In genomic region chr17:7204771-7205406, GRCm38 (mm10) we compare ENCODE assay signal across 11 mouse cellular contexts. TPM values are rescaled to one million over a fixed set of nuclear protein-coding genes. Genes with fewer than 3 reads are reported as not detected.
DNase-seq lines count a peak whose midpoint lies in the region; ATAC-seq lines count a peak whose summit lies in the region.
"Had no signal": no experiment of that assay in that cellular context is flagged by ENCODE, and none has a peak within 500 bp of the region (broad histone marks: within the 10 kb centered on the region; RNA-seq: fewer than 3 reads in every experiment).

No protein-coding gene starts in this region.

- 71% methylated on average over 11 of the region's 11 CpGs for WGBS in heart, embryonic 15.5 days
- 44% methylated on average over 11 of the region's 11 CpGs for WGBS in hindbrain, embryonic 11.5 days
- WGBS in midbrain, embryonic 16.5 days, result 33% methylated on average over 11 of the region's 11 CpGs

- intact Hi-C loops in left cerebral cortex, postnatal 36 days (cut with DNase I), result no loop called here

- no peak for DNase-seq in heart, adult 11 months
- peak; percentile 73 for DNase-seq in embryo, embryonic 10 days (ENCODE audit: low spot score)
- peak; percentile 56 for DNase-seq in hindbrain, embryonic 11.5 days (ENCODE audit: low spot score)
- DNase-seq in left cerebral cortex, postnatal 36 days (ENCODE audit: low spot score in 2 of 2), result no peak
- no peak for DNase-seq in adrenal gland, adult 8-10 months
- DNase-seq: kidney, postnatal 10 days; lung, adult 2 months had no signal

- no peaks in the 10 kb centered on the region for H3K9me3 ChIP-seq in heart, embryonic 15.5 days (replicated peaks)
- H3K9me3 ChIP-seq in hindbrain, embryonic 11.5 days (ENCODE audit: control insufficient read depth, low read length), result no peaks in the 10 kb centered on the region
- no peaks in the 10 kb centered on the region for H3K9me3 ChIP-seq in midbrain, embryonic 16.5 days (replicated peaks; ENCODE audit: control insufficient read depth, low read length, poor library complexity, severe bottlenecking)

- 0 out of 2 replicates have a peak, but pooled peaks have one; percentile 10 for ATAC-seq in heart, embryonic 15.5 days (replicated peaks; ENCODE audit: insufficient number of reproducible peaks, insufficient read depth, low FRiP score, low read depth)
- ATAC-seq in hindbrain, embryonic 11.5 days (ENCODE audit: low FRiP score), result no peak
- peak; percentile 46; the same call in 1 of the 2 replicates for ATAC-seq in midbrain, embryonic 16.5 days
- no peak for ATAC-seq in megakaryocyte-erythroid progenitor cell, adult 5-6 weeks (replicated peaks; ENCODE audit: low FRiP score, low TSS enrichment, poor library complexity, severe bottlenecking)

- H3K9ac ChIP-seq in heart, embryonic 15.5 days, result no peak overlapping the region
- H3K9ac ChIP-seq in hindbrain, embryonic 11.5 days (ENCODE audit: low read depth, low read length), result no peak overlapping the region
- no peak overlapping the region for H3K9ac ChIP-seq in midbrain, embryonic 16.5 days (ENCODE audit: low read depth, low read length)

- H3K4me1 ChIP-seq in heart, embryonic 15.5 days (replicated peaks), result peaks cover 11% of the 10 kb centered on the region
- no peaks in the 10 kb centered on the region for H3K4me1 ChIP-seq in hindbrain, embryonic 11.5 days (replicated peaks; ENCODE audit: control insufficient read depth, insufficient read depth, low read length)
- H3K4me1 ChIP-seq in midbrain, embryonic 16.5 days (ENCODE audit: control insufficient read depth, insufficient read depth, low read length), result peaks cover 14% of the 10 kb centered on the region

- H3K27me3 ChIP-seq in heart, embryonic 15.5 days, result no peaks in the 10 kb centered on the region
- H3K27me3 ChIP-seq in hindbrain, embryonic 11.5 days (ENCODE audit: control insufficient read depth, insufficient read depth, low read length), result no peaks in the 10 kb centered on the region
- H3K27me3 ChIP-seq in midbrain, embryonic 16.5 days (ENCODE audit: control insufficient read depth, insufficient read depth, low read depth, low read length), result no peaks in the 10 kb centered on the region
- H3K27me3 ChIP-seq: CH12.LX had no signal

- H3K27ac ChIP-seq in heart, embryonic 15.5 days, result no peak overlapping the region
- H3K27ac ChIP-seq in hindbrain, embryonic 11.5 days (ENCODE audit: low read depth, low read length), result no peak overlapping the region
- H3K27ac ChIP-seq in midbrain, embryonic 16.5 days (ENCODE audit: low read length), result peak overlapping the region; percentile 53

- H3K4me2 ChIP-seq in heart, embryonic 15.5 days, result no peak overlapping the region
- H3K4me2 ChIP-seq in hindbrain, embryonic 11.5 days (replicated peaks; ENCODE audit: low read depth, low read length), result no peak overlapping the region; the same call in 1 of the 2 replicates
- H3K4me2 ChIP-seq in midbrain, embryonic 16.5 days (ENCODE audit: low read length), result peak overlapping the region; percentile 8; the same call in 1 of the 2 replicates

- no peak overlapping the region for H3K4me3 ChIP-seq in heart, embryonic 15.5 days
- H3K4me3 ChIP-seq in hindbrain, embryonic 11.5 days (ENCODE audit: low read depth, low read length), result no peak overlapping the region
- no peak overlapping the region for H3K4me3 ChIP-seq in midbrain, embryonic 16.5 days (ENCODE audit: low read depth, low read length)

- H3K36me3 ChIP-seq in heart, embryonic 15.5 days, result no peaks in the 10 kb centered on the region
- no peaks in the 10 kb centered on the region for H3K36me3 ChIP-seq in hindbrain, embryonic 11.5 days (ENCODE audit: control insufficient read depth, insufficient read depth, low read length)
- no peaks in the 10 kb centered on the region for H3K36me3 ChIP-seq in midbrain, embryonic 16.5 days (ENCODE audit: control insufficient read depth, insufficient read depth, low read length)

RNA-seq across cellular contexts. Expression of gene Rps6ka2, which starts 35.0 kb away (rescaled TPM):
- polyA plus RNA-seq in heart, embryonic 15.5 days (2015; fragmentation: Nextera tagmentation; extraction: Ambion mirVana), result 24.4 and 29.9 TPM in 2 replicates
- polyA plus RNA-seq in hindbrain, embryonic 11.5 days (2014; fragmentation: Nextera tagmentation; extraction: Ambion mirVana), result 22.5 and 27.2 TPM in 2 replicates
- 19.6 and 22.1 TPM in 2 replicates for polyA plus RNA-seq in midbrain, embryonic 16.5 days (2015; fragmentation: Nextera tagmentation; extraction: Ambion mirVana)
- 1.9 and 2.6 TPM in 2 replicates for total RNA-seq in megakaryocyte-erythroid progenitor cell, adult 5-6 weeks (2014; fragmentation: Nextera tagmentation)
- total RNA-seq in megakaryocyte-erythroid progenitor cell, adult 5-6 weeks (2017), result 1.8 and 1.9 TPM in 2 replicates
- total RNA-seq in left cerebral cortex, postnatal 36 days (2021), result 10 to 100 TPM; 41.9 to 67.1 TPM
- total RNA-seq in adrenal gland, adult 8-10 months (2022), result 10 to 100 TPM; 14.9 to 20.8 (median 19.2) TPM

Comparison
In these comparisons a context has a peak if more than half of its experiments do, and no peak if none do; other contexts are left out.
1. ATAC-seq: peak in heart, embryonic 15.5 days (single experiment) and midbrain, embryonic 16.5 days (single experiment); none in hindbrain, embryonic 11.5 days (single experiment) and megakaryocyte-erythroid progenitor cell, adult 5-6 weeks (single experiment).
2. DNase-seq: peak in embryo, embryonic 10 days (single experiment) and hindbrain, embryonic 11.5 days (single experiment); none in heart, adult 11 months (single experiment), left cerebral cortex, postnatal 36 days (0 of 2) and adrenal gland, adult 8-10 months (single experiment).
3. RNA of gene Rps6ka2, which starts 35.0 kb away (total RNA-seq): 41.9 to 67.1 TPM in left cerebral cortex, postnatal 36 days and 14.9 to 20.8 TPM in adrenal gland, adult 8-10 months; 1.8 to 2.6 TPM in megakaryocyte-erythroid progenitor cell, adult 5-6 weeks; every median in the first group is over 4 times any median in the second.